Mouse (Mus musculus) MEL (cell line): ENCODE data around the gene Coq10a. TPM values are rescaled to one million over a fixed set of nuclear protein-coding genes. Genes with fewer than 3 reads are reported as not detected.

Source experiments
- DNase-seq: peaks from one replicate; pipeline ENCODE4 v3.0.0; 2011; ENCODE audit warnings: low read depth, low spot score
- H3K27ac ChIP-seq: 2 replicates; pipeline ENCODE4 v1.5.1; 2012; ENCODE audit warnings: low read depth, mild to moderate bottlenecking, control low read depth, low read length, moderate library complexity; ENCODE audit not compliant: control insufficient read depth
- H3K27me3 ChIP-seq, 2 experiments: fragments of 150-350 bp in 1 of 2; sonication (generic) in 1 of 2; 2 replicates each; pipeline ENCODE4 v1.6.1; 2012; ENCODE audit warnings: low read length in 2 of 2, mild to moderate bottlenecking in 2 of 2, improper control_type of control experiment in 1 of 2, moderate library complexity in 1 of 2; ENCODE audit not compliant: insufficient read depth in 2 of 2, control insufficient read depth in 1 of 2
- H3K36me3 ChIP-seq, 2 experiments: 2 replicates each; pipeline ENCODE4 v1.6.1; 2012 to 2014; ENCODE audit warnings: low read length in 2 of 2, improper control_type of control experiment in 1 of 2, inconsistent platforms in 1 of 2, mild to moderate bottlenecking in 1 of 2; ENCODE audit not compliant: insufficient read depth in 2 of 2, control insufficient read depth in 1 of 2
- H3K4me1 ChIP-seq, 2 experiments: fragments of 150-350 bp in 1 of 2; sonication (generic) in 1 of 2; 2 replicates each; pipeline ENCODE4 v1.6.1; 2012; ENCODE audit warnings: low read length in 2 of 2, improper control_type of control experiment in 1 of 2, mild to moderate bottlenecking in 1 of 2; ENCODE audit not compliant: insufficient read depth in 2 of 2, control insufficient read depth in 1 of 2
- H3K4me3 ChIP-seq, 2 experiments: fragments of 150-350 bp in 1 of 2; sonication (generic) in 1 of 2; 2 replicates each; pipeline ENCODE4 v1.5.1; 2012; ENCODE audit warnings: low read depth in 2 of 2, low read length in 2 of 2, mild to moderate bottlenecking in 2 of 2, moderate library complexity in 2 of 2, control low read depth in 1 of 2, improper control_type of control experiment in 1 of 2; ENCODE audit not compliant: control insufficient read depth in 1 of 2, insufficient read depth in 1 of 2
- H3K79me2 ChIP-seq: 2 replicates; pipeline ENCODE4 v1.6.1; 2012; ENCODE audit warnings: mild to moderate bottlenecking, low read length, moderate library complexity; ENCODE audit not compliant: control insufficient read depth, poor library complexity, insufficient read depth
- H3K9ac ChIP-seq: 2 replicates; pipeline ENCODE4 v1.6.1; 2012; ENCODE audit warnings: low read depth, mild to moderate bottlenecking, control low read depth, low read length, moderate library complexity; ENCODE audit not compliant: control insufficient read depth, poor library complexity, severe bottlenecking
- H3K9me3 ChIP-seq: fragments of 150-350 bp; sonication (generic); replicated peaks from 2 replicates; pipeline ENCODE4 v1.6.1; 2012; ENCODE audit warnings: mild to moderate bottlenecking, low read length, improper control_type of control experiment, moderate library complexity; ENCODE audit not compliant: insufficient read depth
- CTCF ChIP-seq, 3 experiments: IDR thresholded peaks in 2 of 3; conservative IDR thresholded peaks in 1 of 3; 2 replicates each; pipeline ENCODE4 v1.5.1; 2011 to 2012; ENCODE audit warnings: low read length in 3 of 3, low read depth in 2 of 3, mild to moderate bottlenecking in 2 of 3, improper control_type of control experiment in 1 of 3, inconsistent platforms in 1 of 3, mixed read lengths in 1 of 3, moderate library complexity in 1 of 3; ENCODE audit not compliant: control insufficient read depth in 1 of 3, insufficient read depth in 1 of 3, poor library complexity in 1 of 3, severe bottlenecking in 1 of 3
- E2F4 ChIP-seq: IDR thresholded peaks from 2 replicates; pipeline ENCODE4 v1.6.1; 2011; ENCODE audit warnings: low read depth, low read length, improper control_type of control experiment, borderline replicate concordance
- ELF1 ChIP-seq: IDR thresholded peaks from 2 replicates; pipeline ENCODE4 v1.6.1; 2014; ENCODE audit warnings: low read depth, mild to moderate bottlenecking, inconsistent platforms, low read length, improper control_type of control experiment, moderate library complexity
- ETS1 ChIP-seq: IDR thresholded peaks from 2 replicates; pipeline ENCODE4 v1.6.1; 2012; ENCODE audit warnings: low read depth, mild to moderate bottlenecking, inconsistent platforms, low read length, improper control_type of control experiment, moderate library complexity
- HCFC1 ChIP-seq: IDR thresholded peaks from 2 replicates; pipeline ENCODE4 v1.6.1; 2012; ENCODE audit warnings: low read depth, mild to moderate bottlenecking, inconsistent platforms, low read length, improper control_type of control experiment, moderate library complexity
- KAT2A ChIP-seq: conservative IDR thresholded peaks from 2 replicates; pipeline ENCODE4 v1.6.1; 2012; ENCODE audit warnings: low read depth, low read length, improper control_type of control experiment, inconsistent platforms
- MAFK ChIP-seq: IDR thresholded peaks from 2 replicates; pipeline ENCODE4 v1.6.1; 2011; ENCODE audit warnings: low read depth, mild to moderate bottlenecking, low read length, improper control_type of control experiment, borderline replicate concordance
- MAX ChIP-seq: IDR thresholded peaks from 2 replicates; pipeline ENCODE4 v1.6.1; 2011; ENCODE audit warnings: low read length, improper control_type of control experiment
- MXI1 ChIP-seq: IDR thresholded peaks from 2 replicates; pipeline ENCODE4 v1.6.1; 2011; ENCODE audit warnings: mild to moderate bottlenecking, low read depth, low read length, improper control_type of control experiment
- MYB ChIP-seq: IDR thresholded peaks from 2 replicates; pipeline ENCODE4 v1.6.1; 2011; ENCODE audit warnings: mild to moderate bottlenecking, low read depth, low read length, improper control_type of control experiment
- NELFE ChIP-seq: IDR thresholded peaks from 2 replicates; pipeline ENCODE4 v1.6.1; 2011; ENCODE audit warnings: low read depth, low read length, improper control_type of control experiment
- NRF1 ChIP-seq: IDR thresholded peaks from 2 replicates; pipeline ENCODE4 v1.6.1; 2014; ENCODE audit warnings: low read depth, mild to moderate bottlenecking, inconsistent platforms, low read length, improper control_type of control experiment, moderate library complexity; ENCODE audit not compliant: poor library complexity, insufficient read depth, severe bottlenecking
- POLR2A ChIP-seq, 2 experiments: IDR thresholded peaks; 2 replicates each; pipeline ENCODE4 v1.6.1; 2011 to 2012; ENCODE audit warnings: low read length in 2 of 2, mild to moderate bottlenecking in 2 of 2, control low read depth in 1 of 2, improper control_type of control experiment in 1 of 2, low read depth in 1 of 2, moderate library complexity in 1 of 2; ENCODE audit not compliant: control insufficient read depth in 1 of 2, insufficient read depth in 1 of 2, poor library complexity in 1 of 2
- POLR2AphosphoS2 ChIP-seq: IDR thresholded peaks from 2 replicates; pipeline ENCODE4 v1.6.1; 2011; ENCODE audit warnings: low read length, improper control_type of control experiment
- POLR2AphosphoS5 ChIP-seq: IDR thresholded peaks from 2 replicates; pipeline ENCODE4 v1.6.1; 2012; ENCODE audit warnings: low read depth, borderline replicate concordance, mild to moderate bottlenecking, inconsistent platforms, low read length, moderate library complexity, mixed read lengths
- SIN3A ChIP-seq: IDR thresholded peaks from 2 replicates; pipeline ENCODE4 v1.6.1; 2012; ENCODE audit warnings: low read length, improper control_type of control experiment, inconsistent platforms
- SMC3 ChIP-seq: IDR thresholded peaks from 2 replicates; pipeline ENCODE4 v1.6.1; 2011; ENCODE audit warnings: low read depth, low read length, improper control_type of control experiment
- TAL1 ChIP-seq: IDR thresholded peaks from 2 replicates; pipeline ENCODE4 v1.6.1; 2012; ENCODE audit warnings: mild to moderate bottlenecking, inconsistent platforms, low read length, moderate library complexity, mixed read lengths
- TBP ChIP-seq: IDR thresholded peaks from 2 replicates; pipeline ENCODE4 v1.8.0; 2011; ENCODE audit warnings: low read depth, low read length, improper control_type of control experiment
- TCF12 ChIP-seq: IDR thresholded peaks from 2 replicates; pipeline ENCODE4 v1.6.1; 2014; ENCODE audit warnings: low read depth, mild to moderate bottlenecking, inconsistent platforms, low read length, improper control_type of control experiment, moderate library complexity
- ZKSCAN1 ChIP-seq: IDR thresholded peaks from 2 replicates; pipeline ENCODE4 v1.6.1; 2012; ENCODE audit warnings: low read depth, mild to moderate bottlenecking, inconsistent platforms, low read length, improper control_type of control experiment, moderate library complexity
- ZMIZ1 ChIP-seq: IDR thresholded peaks from 2 replicates; pipeline ENCODE4 v1.6.1; 2012; ENCODE audit warnings: low read depth, mild to moderate bottlenecking, inconsistent platforms, low read length, improper control_type of control experiment, moderate library complexity
- ZNF384 ChIP-seq: IDR thresholded peaks from 2 replicates; pipeline ENCODE4 v1.6.1; 2012; ENCODE audit warnings: low read depth, mild to moderate bottlenecking, inconsistent platforms, low read length, improper control_type of control experiment
- polyA plus RNA-seq, 2 experiments: library from polyadenylated mRNA; stranded (reverse) in 1 of 2; unstranded in 1 of 2; fragments of >175 nt in 1 of 2; fragments of >200 nt in 1 of 2; gene quantifications; 2 replicates each; pipeline versions ENCODE4 v1.2.1 to v1.2.4; 2012; ENCODE audit warnings: low replicate concordance in 2 of 2, low read depth in 1 of 2; ENCODE audit not compliant: insufficient read length in 2 of 2, insufficient read depth in 1 of 2, missing spikeins in 1 of 2
- total RNA-seq: library from RNA; depleted of rRNA; stranded (reverse); fragments of 300-350 nt; gene quantifications from 2 replicates; pipeline ENCODE4 v1.2.3, GENCODE M21; 2012

Gene Coq10a
- total and polyA plus RNA-seq, 3 experiments: 7.7 to 14.1 TPM; not detected in 1

GRCm38 (mm10) chr10:128411211-128412054 is 42.6 kb upstream of the Coq10a start, which contains the start of the genes Nabp2 and Rnf41:
Nabp2 (minus strand) TSS chr10:128411492.
Rnf41 (plus strand) TSS chr10:128411657.
- H3K4me3 ChIP-seq: peak within 1 kb of the TSS; percentile 79 to 91
- TF ChIP-seq ZMIZ1 (peak; percentile 60; the same call in 1 of the 2 replicates), ZKSCAN1 (no peak), TBP (peak; percentile 93), MXI1 (peak; percentile 42; the same call in 1 of the 2 replicates), SIN3A (peak; percentile 39; the same call in 1 of the 2 replicates), KAT2A (no peak), SMC3 (no peak), POLR2A (IDR thresholded peaks at IDR 0.05; ENCODE audit: control insufficient read depth in 1 of 2, insufficient read depth in 1 of 2, low read depth in 1 of 2, low read length in 2 of 2, poor library complexity in 1 of 2) (peak; percentile 85 to 89), TCF12 (peak; percentile 66), ETS1 (no peak), NRF1 (no peak), NELFE (peak; percentile 80), ZNF384 (no peak), POLR2AphosphoS2 (no peak; the same call in 1 of the 2 replicates), TAL1 (no peak), ELF1 (peak; percentile 69), HCFC1 (peak; percentile 83)
- H3K27ac ChIP-seq: peak within 1 kb of the TSS; percentile 89
- H3K79me2 ChIP-seq: peaks cover 32% of the 10 kb centered on the region
- no peaks in the 10 kb centered on the region for H3K27me3 ChIP-seq
- peak within 1 kb of the TSS; percentile 88 for H3K9ac ChIP-seq
- no peaks in the 10 kb centered on the region for H3K9me3 ChIP-seq
- peak; percentile 98 for DNase-seq
- peaks cover 2 to 9% of the 10 kb centered on the region in 2 experiments for H3K36me3 ChIP-seq
- peaks cover 0 to 8% of the 10 kb centered on the region in 2 experiments; a peak in 2 of 4 replicates for H3K4me1 ChIP-seq

- H3K79me2 ChIP-seq: peaks cover 32% of the 10 kb centered on the region
- no peak for DNase-seq
- peak overlapping the region; percentile 89 for H3K27ac ChIP-seq
- no peaks in the 10 kb centered on the region for H3K9me3 ChIP-seq
- H3K4me1 ChIP-seq: peaks cover 0 to 8% of the 10 kb centered on the region in 2 experiments; a peak in 2 of 4 replicates
- H3K36me3 ChIP-seq: peaks cover 0 to 9% of the 10 kb centered on the region in 2 experiments; a peak in 2 of 4 replicates
- no peaks in the 10 kb centered on the region for H3K27me3 ChIP-seq
- TF ChIP-seq KAT2A (no peak), E2F4 (no peak), TBP (no peak), POLR2A (IDR thresholded peaks at IDR 0.05; ENCODE audit: control insufficient read depth in 1 of 2, insufficient read depth in 1 of 2, low read depth in 1 of 2, low read length in 2 of 2, poor library complexity in 1 of 2) (peak; percentile 17 to 23; a peak in 2 of 4 replicates), ZKSCAN1 (no peak), MAFK (no peak), TAL1 (no peak), NRF1 (no peak), MAX (peak; percentile 5; the same call in 1 of the 2 replicates), CTCF (IDR thresholded peaks at IDR 0.05 in 2 of 3, conservative IDR thresholded peaks at IDR 0.05 in 1 of 3; ENCODE audit: control insufficient read depth in 1 of 3, insufficient read depth in 1 of 3, low read depth in 2 of 3, low read length in 3 of 3, poor library complexity in 1 of 3, severe bottlenecking in 1 of 3) (no peak), HCFC1 (peak; percentile 49), POLR2AphosphoS5 (no peak), SMC3 (no peak), MYB (no peak)
- TF ChIP-seq, all 39 proteins: peak for 3
- peak overlapping the region; percentile 80 for H3K9ac ChIP-seq
- peak overlapping the region; percentile 69 to 79 for H3K4me3 ChIP-seq
These were observed 41.7 kb upstream of the Coq10a start for GRCm38 (mm10) chr10:128410560-128410845.
